ENCODE assay signal across 8 mouse cellular contexts in genomic region chr9:15241596-15241939, GRCm38 (mm10). TPM values are rescaled to one million over a fixed set of nuclear protein-coding genes. Genes with fewer than 3 reads are reported as not detected.
A peak's percentile ranks its signal among the peaks of the same experiment; 100 is the strongest.
DNase-seq lines count a peak whose midpoint lies in the region; ATAC-seq lines count a peak whose summit lies in the region.

No protein-coding gene starts in this region.

- peak; percentile 81 for ATAC-seq in granulocyte monocyte progenitor cell, adult 5-6 weeks (replicated peaks; ENCODE audit: poor library complexity, severe bottlenecking)

- peak; percentile 8 for DNase-seq in gastrocnemius, adult 18-20 months (ENCODE audit: low spot score)
- DNase-seq in gastrocnemius, postnatal 25 days: no peak
- peak; percentile 16 for DNase-seq in CD4-positive helper T cell, adult 2 months (ENCODE audit: low read depth, low spot score)
- peak; percentile 69 to 76 for DNase-seq in adrenal gland, postnatal 36 days
- peak; percentile 28 to 31 for DNase-seq in layer of hippocampus, postnatal 14 days (ENCODE audit: low spot score in 2 of 2)
- DNase-seq in naive thymus-derived CD4-positive, alpha-beta T cell, adult 2 months (ENCODE audit: low read depth): peak; percentile 26
- peak; percentile 22 to 44 for DNase-seq in thymus, postnatal 36 days

RNA-seq across cellular contexts. Expression of gene Vstm5, which starts 2.7 kb away (rescaled TPM):
- total RNA-seq in gastrocnemius, adult 18-20 months (2021): under 1 TPM in 1 of 2 experiments, not detected in 1; 0.14 TPM
- total RNA-seq in gastrocnemius, postnatal 25 days (2021): not detected
- under 1 TPM; 0.43 to 0.53 TPM for total RNA-seq in adrenal gland, postnatal 36 days (2021)
- total RNA-seq in granulocyte monocyte progenitor cell, adult 5-6 weeks (2014; fragmentation: Nextera tagmentation): not detected in 2 replicates
- not detected in 2 replicates for total RNA-seq in granulocyte monocyte progenitor cell, adult 5-6 weeks (2017)
- 1 to 10 TPM; 6.3 to 7.2 TPM for total RNA-seq in layer of hippocampus, postnatal 14 days (2021)

RNA-seq across cellular contexts. Expression of gene Med17, which starts 38.2 kb away (rescaled TPM):
- 10 to 100 TPM in 1 of 2 experiments, 1 to 10 TPM in 1; 8.4 to 12.5 TPM for total RNA-seq in gastrocnemius, adult 18-20 months (2021)
- total RNA-seq in gastrocnemius, postnatal 25 days (2021): 1 to 10 TPM; 8.1 to 9.4 TPM
- total RNA-seq in adrenal gland, postnatal 36 days (2021): 10 to 100 TPM; 32.4 to 34.5 TPM
- total RNA-seq in granulocyte monocyte progenitor cell, adult 5-6 weeks (2014; fragmentation: Nextera tagmentation): 24.6 and 27.4 TPM in 2 replicates
- 39.6 and 47.8 TPM in 2 replicates for total RNA-seq in granulocyte monocyte progenitor cell, adult 5-6 weeks (2017)
- 10 to 100 TPM; 35.4 to 36.7 TPM for total RNA-seq in layer of hippocampus, postnatal 14 days (2021)

Comparison
In these comparisons a context has a peak if more than half of its experiments do, and no peak if none do; other contexts are left out.
1. RNA of gene Vstm5, which starts 2.7 kb away (total RNA-seq): 6.3 to 7.2 TPM in layer of hippocampus, postnatal 14 days; 0.43 to 0.53 TPM in adrenal gland, postnatal 36 days, 0.14 TPM in gastrocnemius, adult 18-20 months, not detected in gastrocnemius, postnatal 25 days and not detected in granulocyte monocyte progenitor cell, adult 5-6 weeks; every median in the first group is over 4 times any median in the second.